ENCODE assay signal across 10 mouse cellular contexts in genomic region chr7:118583821-118584220, GRCm38 (mm10). TPM values are rescaled to one million over a fixed set of nuclear protein-coding genes. Genes with fewer than 3 reads are reported as not detected.
DNase-seq lines count a peak whose midpoint lies in the region; ATAC-seq and TF ChIP-seq lines count a peak whose summit lies in the region.
"Had no signal": no experiment of that assay in that cellular context is flagged by ENCODE, and none has a peak within 500 bp of the region (broad histone marks: within the 10 kb centered on the region; RNA-seq: fewer than 3 reads in every experiment).

No protein-coding gene starts in this region.

- TF ChIP-seq CTCF in ES-Bruce4 (IDR thresholded peaks at IDR 0.05; ENCODE audit: low read depth, low read length) = no peak
- TF ChIP-seq CTCF in liver, postnatal 0 days (IDR thresholded peaks at IDR 0.05; ENCODE audit: low read depth) = no peak

- peak overlapping the region; percentile 98 for H3K4me2 ChIP-seq in heart, embryonic 11.5 days
- H3K4me2 ChIP-seq in hindbrain, embryonic 11.5 days (replicated peaks; ENCODE audit: low read depth, low read length) = peak overlapping the region; percentile 84
- peak overlapping the region; percentile 95 for H3K4me2 ChIP-seq in liver, postnatal 0 days (ENCODE audit: low read depth, low read length)

- TF ChIP-seq EP300 in ES-Bruce4 (IDR thresholded peaks at IDR 0.05; ENCODE audit: insufficient read depth, low read depth, low read length) = no peak
- no peak for TF ChIP-seq EP300 in liver, postnatal 0 days (IDR thresholded peaks at IDR 0.05; ENCODE audit: low read depth)

- peaks cover under 1% of the 10 kb centered on the region; the same call in 1 of the 2 replicates for H3K4me1 ChIP-seq in heart, embryonic 11.5 days (ENCODE audit: control insufficient read depth, insufficient read depth, low read length)
- H3K4me1 ChIP-seq in ES-Bruce4 (ENCODE audit: control insufficient read depth, insufficient read depth, low read length) = no peaks in the 10 kb centered on the region
- H3K4me1 ChIP-seq in hindbrain, embryonic 11.5 days (replicated peaks; ENCODE audit: control insufficient read depth, insufficient read depth, low read length) = no peaks in the 10 kb centered on the region
- peaks cover 6% of the 10 kb centered on the region; the same call in 1 of the 2 replicates for H3K4me1 ChIP-seq in liver, postnatal 0 days (ENCODE audit: insufficient read depth)

- H3K27me3 ChIP-seq in heart, embryonic 11.5 days (ENCODE audit: control insufficient read depth, insufficient read depth, low read length) = peaks cover 5% of the 10 kb centered on the region; the same call in 1 of the 2 replicates
- H3K27me3 ChIP-seq in ES-Bruce4 (ENCODE audit: control insufficient read depth, insufficient read depth, low read length, poor library complexity, severe bottlenecking) = peaks cover 7% of the 10 kb centered on the region; the same call in 1 of the 2 replicates
- no peaks in the 10 kb centered on the region for H3K27me3 ChIP-seq in hindbrain, embryonic 11.5 days (ENCODE audit: control insufficient read depth, insufficient read depth, low read length)
- H3K27me3 ChIP-seq in liver, postnatal 0 days (ENCODE audit: insufficient read depth, low read length) = no peaks in the 10 kb centered on the region

- no peak overlapping the region for H3K27ac ChIP-seq in heart, embryonic 11.5 days (ENCODE audit: low read depth, low read length)
- no peak overlapping the region for H3K27ac ChIP-seq in ES-Bruce4 (ENCODE audit: insufficient read depth, low read length)
- no peak overlapping the region for H3K27ac ChIP-seq in hindbrain, embryonic 11.5 days (ENCODE audit: low read depth, low read length)
- no peak overlapping the region for H3K27ac ChIP-seq in liver, postnatal 0 days (ENCODE audit: low read depth)

- H3K4me3 ChIP-seq in heart, embryonic 11.5 days (ENCODE audit: low read depth, low read length) = peak overlapping the region; percentile 66
- H3K4me3 ChIP-seq in ES-Bruce4 (ENCODE audit: low read depth, low read length) = peak overlapping the region; percentile 74
- peak overlapping the region; percentile 56 for H3K4me3 ChIP-seq in hindbrain, embryonic 11.5 days (ENCODE audit: low read depth, low read length)
- peak overlapping the region; percentile 68 for H3K4me3 ChIP-seq in liver, postnatal 0 days (ENCODE audit: low read depth, low read length)

- peak overlapping the region; percentile 73 for H3K9ac ChIP-seq in heart, embryonic 11.5 days (ENCODE audit: low read depth, low read length)
- H3K9ac ChIP-seq in ES-Bruce4 (ENCODE audit: low read depth, poor library complexity, severe bottlenecking) = peak overlapping the region; percentile 82
- H3K9ac ChIP-seq in hindbrain, embryonic 11.5 days (ENCODE audit: low read depth, low read length) = peak overlapping the region; percentile 80; the same call in 1 of the 2 replicates
- peak overlapping the region; percentile 59; the same call in 1 of the 2 replicates for H3K9ac ChIP-seq in liver, postnatal 0 days (replicated peaks)

- DNase-seq in heart, adult 11 months = no peak
- no peak for DNase-seq in hindbrain, embryonic 11.5 days (ENCODE audit: low spot score)
- DNase-seq in liver, postnatal 0 days = no peak
- no peak for DNase-seq in layer of hippocampus, adult 9-11 months
- no peak for DNase-seq in thymus, postnatal 4 days

- WGBS in heart, embryonic 11.5 days (ENCODE audit: insufficient replicate concordance) = 15% methylated on average over 7 of the region's 7 CpGs
- WGBS in hindbrain, embryonic 11.5 days = 22% methylated on average over 7 of the region's 7 CpGs
- 22% methylated on average over 7 of the region's 7 CpGs for WGBS in liver, postnatal 0 days (ENCODE audit: insufficient replicate concordance)

- no peak for ATAC-seq in heart, embryonic 11.5 days (replicated peaks; ENCODE audit: insufficient number of reproducible peaks, low FRiP score, low TSS enrichment)
- no peak for ATAC-seq in hindbrain, embryonic 11.5 days (ENCODE audit: low FRiP score)
- no peak for ATAC-seq in liver, postnatal 0 days
- no peak for ATAC-seq in megakaryocyte progenitor cell, adult 5-6 weeks (replicated peaks; ENCODE audit: poor library complexity)

- no peak for TF ChIP-seq POLR2A in ES-Bruce4 (IDR thresholded peaks at IDR 0.05; ENCODE audit: insufficient read depth, low read length)

- 0 out of 2 replicates have a peak, but pooled peaks cover 2% of the 10 kb centered on the region for H3K9me3 ChIP-seq in heart, embryonic 11.5 days (replicated peaks; ENCODE audit: control insufficient read depth, low read length)
- no peaks in the 10 kb centered on the region for H3K9me3 ChIP-seq in ES-Bruce4 (replicated peaks; ENCODE audit: control insufficient read depth, insufficient read depth, low read length, poor library complexity, severe bottlenecking)
- H3K9me3 ChIP-seq in hindbrain, embryonic 11.5 days (ENCODE audit: control insufficient read depth, low read length) = no peaks in the 10 kb centered on the region
- peaks cover 4% of the 10 kb centered on the region; the same call in 1 of the 2 replicates for H3K9me3 ChIP-seq in liver, postnatal 0 days (ENCODE audit: low read length)

- no peaks in the 10 kb centered on the region for H3K36me3 ChIP-seq in heart, embryonic 11.5 days (ENCODE audit: control insufficient read depth, insufficient read depth, low read length)
- H3K36me3 ChIP-seq in ES-Bruce4 (ENCODE audit: control insufficient read depth, insufficient read depth, low read length, poor library complexity, severe bottlenecking) = no peaks in the 10 kb centered on the region
- no peaks in the 10 kb centered on the region for H3K36me3 ChIP-seq in hindbrain, embryonic 11.5 days (ENCODE audit: control insufficient read depth, insufficient read depth, low read length)
- H3K36me3 ChIP-seq in liver, postnatal 0 days (replicated peaks; ENCODE audit: insufficient read depth, low read length) = no peaks in the 10 kb centered on the region

RNA-seq across cellular contexts. Expression of gene Tmc7, which starts 0.7 kb away (rescaled TPM):
- 1.9 and 2.6 TPM in 2 replicates for polyA plus RNA-seq in heart, embryonic 11.5 days (2014; fragmentation: Nextera tagmentation; extraction: Ambion mirVana)
- polyA plus RNA-seq in ES-Bruce4 (2011; ENCODE audit: insufficient read depth, insufficient read length, low read depth, missing spikeins) = 7.7 TPM in 2 replicates
- 9.8 and 10.2 TPM in 2 replicates for polyA plus RNA-seq in hindbrain, embryonic 11.5 days (2014; fragmentation: Nextera tagmentation; extraction: Ambion mirVana)
- 0.18 and 0.33 TPM in 2 replicates for polyA plus RNA-seq in liver, postnatal 0 days (2015; fragmentation: Nextera tagmentation; extraction: Ambion mirVana)
- 0.29 and 0.84 TPM in 2 replicates for total RNA-seq in megakaryocyte progenitor cell, adult 5-6 weeks (2015)
- total RNA-seq in megakaryocyte progenitor cell, adult 5-6 weeks (2017) = 0.20 and 0.33 TPM in 2 replicates
- polyA plus RNA-seq: C2C12 had no signal

RNA-seq across cellular contexts. Expression of gene Tmc5, which starts 13.3 kb away (rescaled TPM):
- polyA plus RNA-seq in heart, embryonic 11.5 days (2014; fragmentation: Nextera tagmentation; extraction: Ambion mirVana) = 0.10 and 0.25 TPM in 2 replicates
- 0.16 and 0.30 TPM in 2 replicates for polyA plus RNA-seq in ES-Bruce4 (2011; ENCODE audit: insufficient read depth, insufficient read length, low read depth, missing spikeins)
- polyA plus RNA-seq in hindbrain, embryonic 11.5 days (2014; fragmentation: Nextera tagmentation; extraction: Ambion mirVana) = 0.08 and 0.20 TPM in 2 replicates
- 0.02 and 0.05 TPM in 2 replicates for polyA plus RNA-seq in liver, postnatal 0 days (2015; fragmentation: Nextera tagmentation; extraction: Ambion mirVana)
- not detected in 2 replicates for total RNA-seq in megakaryocyte progenitor cell, adult 5-6 weeks (2015)
- not detected in 2 replicates for total RNA-seq in megakaryocyte progenitor cell, adult 5-6 weeks (2017)
- total RNA-seq: adrenal gland, postnatal 36 days had no signal
- polyA plus RNA-seq: C2C12 had no signal

RNA-seq across cellular contexts. Expression of gene Coq7, which starts 50.7 kb away (rescaled TPM):
- polyA plus RNA-seq in heart, embryonic 11.5 days (2014; fragmentation: Nextera tagmentation; extraction: Ambion mirVana) = 144 and 164 TPM in 2 replicates
- 29.0 and 30.8 TPM in 2 replicates for polyA plus RNA-seq in ES-Bruce4 (2011; ENCODE audit: insufficient read depth, insufficient read length, low read depth, missing spikeins)
- 103 and 115 TPM in 2 replicates for polyA plus RNA-seq in hindbrain, embryonic 11.5 days (2014; fragmentation: Nextera tagmentation; extraction: Ambion mirVana)
- polyA plus RNA-seq in liver, postnatal 0 days (2015; fragmentation: Nextera tagmentation; extraction: Ambion mirVana) = 53.1 and 53.4 TPM in 2 replicates
- total RNA-seq in megakaryocyte progenitor cell, adult 5-6 weeks (2015) = 32.5 and 36.9 TPM in 2 replicates
- 32.6 and 39.1 TPM in 2 replicates for total RNA-seq in megakaryocyte progenitor cell, adult 5-6 weeks (2017)
